Mouse (Mus musculus) CH12.LX (cell line): ENCODE results near the gene Insm1. TPM values are rescaled to one million over a fixed set of nuclear protein-coding genes. Genes with fewer than 3 reads are reported as not detected.

Source experiments
- DNase-seq: peaks from one replicate; pipeline ENCODE4 v3.0.0-alpha.2; 2013; ENCODE audit errors: extremely low read depth
- H3K27ac ChIP-seq: 2 replicates; pipeline ENCODE4 v1.5.1; 2012; ENCODE audit warnings: low read depth, mild to moderate bottlenecking, control low read depth, moderate library complexity; ENCODE audit not compliant: insufficient read depth
- H3K27me3 ChIP-seq: replicated peaks from 2 replicates; pipeline ENCODE3; 2012; ENCODE audit warnings: inconsistent platforms
- H3K36me3 ChIP-seq, 2 experiments: replicated peaks in 1 of 2; 2 replicates each; pipeline versions ENCODE3 to v1.6.1; 2012; ENCODE audit warnings: inconsistent platforms in 1 of 2, low read length in 1 of 2, mild to moderate bottlenecking in 1 of 2, mixed read lengths in 1 of 2, moderate library complexity in 1 of 2; ENCODE audit not compliant: control insufficient read depth in 1 of 2, insufficient read depth in 1 of 2
- H3K4me1 ChIP-seq, 2 experiments: 2 replicates each; pipeline ENCODE4 v1.6.1; 2012; ENCODE audit warnings: inconsistent platforms in 1 of 2, moderate library complexity in 1 of 2; ENCODE audit not compliant: insufficient read depth in 2 of 2, control insufficient read depth in 1 of 2
- H3K4me2 ChIP-seq: 2 replicates; pipeline ENCODE4 v1.6.1; 2012; ENCODE audit warnings: low read depth, mild to moderate bottlenecking, control low read depth; ENCODE audit not compliant: poor library complexity, insufficient read depth, severe bottlenecking
- H3K4me3 ChIP-seq, 3 experiments: fragments of 150-350 bp in 1 of 3; sonication (generic) in 1 of 3; replicated peaks in 1 of 3; 2 replicates each; pipeline versions ENCODE3 to v1.5.1; 2011 to 2012; ENCODE audit warnings: low read depth in 2 of 3, low read length in 2 of 3, mild to moderate bottlenecking in 2 of 3, moderate library complexity in 2 of 3, control low read depth in 1 of 3, improper control_type of control experiment in 1 of 3, inconsistent platforms in 1 of 3, mixed read lengths in 1 of 3; ENCODE audit not compliant: poor library complexity in 1 of 3
- H3K79me2 ChIP-seq: replicated peaks from 2 replicates; pipeline ENCODE4 v1.6.1; 2012; ENCODE audit warnings: mild to moderate bottlenecking, moderate library complexity; ENCODE audit not compliant: control insufficient read depth, poor library complexity, insufficient read depth, severe bottlenecking; ENCODE audit errors: extremely low read depth
- H3K9ac ChIP-seq: 2 replicates; pipeline ENCODE4 v1.6.1; 2012; ENCODE audit warnings: low read depth, mild to moderate bottlenecking, control low read depth, moderate library complexity; ENCODE audit not compliant: insufficient read depth
- H3K9me3 ChIP-seq: replicated peaks from 2 replicates; pipeline ENCODE3; 2012; ENCODE audit warnings: low read length, inconsistent platforms, mixed read lengths
- BHLHE40 ChIP-seq: IDR thresholded peaks from 2 replicates; pipeline ENCODE4 v1.6.1; 2011; ENCODE audit warnings: mild to moderate bottlenecking, low read depth, low read length, improper control_type of control experiment
- CHD1 ChIP-seq: IDR thresholded peaks from 2 replicates; pipeline ENCODE4 v1.6.1; 2012; ENCODE audit warnings: low read depth, low read length, improper control_type of control experiment, inconsistent platforms
- E2F4 ChIP-seq: IDR thresholded peaks from 2 replicates; pipeline ENCODE4 v1.6.1; 2011; ENCODE audit warnings: low read depth, low read length, improper control_type of control experiment; ENCODE audit not compliant: insufficient replicate concordance
- ETS1 ChIP-seq: conservative IDR thresholded peaks from 2 replicates; pipeline ENCODE4 v1.6.1; 2012; ENCODE audit warnings: low read depth, mild to moderate bottlenecking, inconsistent platforms, low read length, improper control_type of control experiment, moderate library complexity
- HCFC1 ChIP-seq: IDR thresholded peaks from 2 replicates; pipeline ENCODE4 v1.6.1; 2012; ENCODE audit warnings: low read depth, mild to moderate bottlenecking, inconsistent platforms, low read length, improper control_type of control experiment
- IRF4 ChIP-seq: IDR thresholded peaks from 2 replicates; pipeline ENCODE4 v1.6.1; 2014; ENCODE audit warnings: low read depth, mild to moderate bottlenecking, inconsistent platforms, low read length, improper control_type of control experiment
- JUND ChIP-seq: conservative IDR thresholded peaks from 2 replicates; pipeline ENCODE4 v1.6.1; 2011; ENCODE audit warnings: low read depth, low read length, improper control_type of control experiment
- KAT2A ChIP-seq: IDR thresholded peaks from 2 replicates; pipeline ENCODE4 v1.6.1; 2012; ENCODE audit warnings: low read length, improper control_type of control experiment, inconsistent platforms; ENCODE audit not compliant: insufficient replicate concordance
- MAFK ChIP-seq: IDR thresholded peaks from 2 replicates; pipeline ENCODE4 v1.6.1; 2011; ENCODE audit warnings: low read length, improper control_type of control experiment; ENCODE audit not compliant: insufficient replicate concordance
- MAZ ChIP-seq: IDR thresholded peaks from 2 replicates; pipeline ENCODE4 v1.6.1; 2012; ENCODE audit warnings: low read depth, mild to moderate bottlenecking, inconsistent platforms, low read length, improper control_type of control experiment, moderate library complexity
- MEF2A ChIP-seq: IDR thresholded peaks from 2 replicates; pipeline ENCODE4 v1.6.1; 2014; ENCODE audit warnings: low read depth, mild to moderate bottlenecking, inconsistent platforms, low read length, improper control_type of control experiment, borderline replicate concordance
- MXI1 ChIP-seq: IDR thresholded peaks from 2 replicates; pipeline ENCODE4 v1.6.1; 2011; ENCODE audit warnings: mild to moderate bottlenecking, low read depth, low read length, improper control_type of control experiment
- MYC ChIP-seq: IDR thresholded peaks from 2 replicates; pipeline ENCODE4 v1.6.1; 2011; ENCODE audit warnings: low read depth, mild to moderate bottlenecking, improper control_type of control experiment, low read length
- NRF1 ChIP-seq: IDR thresholded peaks from 2 replicates; pipeline ENCODE4 v1.6.1; 2014; ENCODE audit warnings: low read depth, mild to moderate bottlenecking, inconsistent platforms, low read length, improper control_type of control experiment, moderate library complexity
- PAX5 ChIP-seq: IDR thresholded peaks from 2 replicates; pipeline ENCODE4 v1.6.1; 2012; ENCODE audit warnings: low read length, inconsistent platforms, mixed read lengths
- POLR2A ChIP-seq: IDR thresholded peaks from 2 replicates; pipeline ENCODE4 v1.6.1; 2011; ENCODE audit warnings: low read depth, mild to moderate bottlenecking, improper control_type of control experiment, low read length
- POLR2AphosphoS2 ChIP-seq: IDR thresholded peaks from 2 replicates; pipeline ENCODE4 v1.6.1; 2011; ENCODE audit warnings: low read depth, low read length, improper control_type of control experiment
- SIN3A ChIP-seq: IDR thresholded peaks from 2 replicates; pipeline ENCODE4 v1.6.1; 2012; ENCODE audit warnings: low read length, improper control_type of control experiment, inconsistent platforms
- TBP ChIP-seq: conservative IDR thresholded peaks from 2 replicates; pipeline ENCODE4 v1.6.1; 2011; ENCODE audit warnings: low read depth, low read length, improper control_type of control experiment
- USF2 ChIP-seq: conservative IDR thresholded peaks from 2 replicates; pipeline ENCODE4 v1.6.1; 2011; ENCODE audit warnings: low read depth, low read length, improper control_type of control experiment
- ZMIZ1 ChIP-seq: IDR thresholded peaks from 2 replicates; pipeline ENCODE4 v1.6.1; 2012; ENCODE audit warnings: low read depth, mild to moderate bottlenecking, inconsistent platforms, low read length, improper control_type of control experiment
- ZNF384 ChIP-seq: IDR thresholded peaks from 2 replicates; pipeline ENCODE4 v1.6.1; 2012; ENCODE audit warnings: low read depth, low read length, improper control_type of control experiment, inconsistent platforms
- dilution Hi-C: fragments of 300-500 bp; cut with MboI; formaldehyde crosslinking; loops from 2 replicates; pipeline ENCODE4 v1.14.3; 2020; ENCODE audit warnings: low sequenced_read_pairs; ENCODE audit not compliant: extremely low pct_unique_long_range_greater_than_20kb, extremely low pct_ligation_motif_present
- in situ Hi-C: fragments of 300-500 bp; cut with MboI; formaldehyde crosslinking; loops from 3 replicates; pipeline ENCODE4 v1.14.3; 2019; ENCODE audit warnings: low sequenced_read_pairs, low pct_ligation_motif_present, low pct_unique_long_range_greater_than_20kb, mixed read lengths
- polyA plus RNA-seq: library from polyadenylated mRNA; unstranded; fragments of >175 nt; gene quantifications from 2 replicates; pipeline ENCODE4 v1.2.1, GENCODE M21; 2012; ENCODE audit warnings: low read depth; ENCODE audit not compliant: insufficient read length
- total RNA-seq, 2 experiments: library from RNA; depleted of rRNA; stranded (reverse); fragments of 300-350 nt in 1 of 2; fragments of >200 nt in 1 of 2; gene quantifications; 2 replicates each; pipeline ENCODE4 v1.2.3; 2012 to 2014

Gene Insm1
- total and polyA plus RNA-seq, 3 experiments, result not detected

DNA sequence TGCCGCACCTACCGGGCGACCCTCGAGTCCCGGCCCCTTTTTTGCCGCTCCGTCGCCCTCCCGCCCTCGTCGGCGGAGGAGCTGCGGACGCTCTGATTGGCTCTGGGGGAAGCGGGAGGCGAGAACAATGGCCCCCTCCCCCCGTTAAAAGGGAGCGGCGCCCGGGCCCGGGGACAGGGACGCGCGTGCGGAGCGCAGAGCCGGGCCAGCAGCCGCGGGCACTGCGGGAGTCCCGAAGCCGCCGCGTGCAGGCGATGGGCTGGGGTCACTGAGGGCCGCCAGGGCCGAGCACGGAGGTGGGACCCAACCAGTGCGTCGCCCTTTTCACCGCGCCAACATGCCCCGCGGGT, 183 bp downstream of the Insm1 start:
- Histone ChIP-seq H3K27ac (no peak overlapping the region), H3K9ac (no peak overlapping the region), H3K79me2 (no peaks in the 10 kb centered on the region), H3K4me1 (peaks cover 7 to 31% of the 10 kb centered on the region in 2 experiments), H3K4me2 (no peak overlapping the region), H3K36me3 (no peaks in the 10 kb centered on the region)
- DNase-seq, result no peak
- in situ Hi-C loops, result no loop called here
- TF ChIP-seq MYC (no peak), MEF2A (no peak), JUND (no peak), CHD1 (no peak), MAFK (no peak), POLR2A (no peak), SIN3A (no peak)
- TF ChIP-seq, all 38 proteins: peak for 0
- H3K9me3 ChIP-seq, result peaks cover 41% of the 10 kb centered on the region
- H3K27me3 ChIP-seq, result no peaks in the 10 kb centered on the region
- no peak overlapping the region for H3K4me3 ChIP-seq
- dilution Hi-C loops, result no loop called here

DNA sequence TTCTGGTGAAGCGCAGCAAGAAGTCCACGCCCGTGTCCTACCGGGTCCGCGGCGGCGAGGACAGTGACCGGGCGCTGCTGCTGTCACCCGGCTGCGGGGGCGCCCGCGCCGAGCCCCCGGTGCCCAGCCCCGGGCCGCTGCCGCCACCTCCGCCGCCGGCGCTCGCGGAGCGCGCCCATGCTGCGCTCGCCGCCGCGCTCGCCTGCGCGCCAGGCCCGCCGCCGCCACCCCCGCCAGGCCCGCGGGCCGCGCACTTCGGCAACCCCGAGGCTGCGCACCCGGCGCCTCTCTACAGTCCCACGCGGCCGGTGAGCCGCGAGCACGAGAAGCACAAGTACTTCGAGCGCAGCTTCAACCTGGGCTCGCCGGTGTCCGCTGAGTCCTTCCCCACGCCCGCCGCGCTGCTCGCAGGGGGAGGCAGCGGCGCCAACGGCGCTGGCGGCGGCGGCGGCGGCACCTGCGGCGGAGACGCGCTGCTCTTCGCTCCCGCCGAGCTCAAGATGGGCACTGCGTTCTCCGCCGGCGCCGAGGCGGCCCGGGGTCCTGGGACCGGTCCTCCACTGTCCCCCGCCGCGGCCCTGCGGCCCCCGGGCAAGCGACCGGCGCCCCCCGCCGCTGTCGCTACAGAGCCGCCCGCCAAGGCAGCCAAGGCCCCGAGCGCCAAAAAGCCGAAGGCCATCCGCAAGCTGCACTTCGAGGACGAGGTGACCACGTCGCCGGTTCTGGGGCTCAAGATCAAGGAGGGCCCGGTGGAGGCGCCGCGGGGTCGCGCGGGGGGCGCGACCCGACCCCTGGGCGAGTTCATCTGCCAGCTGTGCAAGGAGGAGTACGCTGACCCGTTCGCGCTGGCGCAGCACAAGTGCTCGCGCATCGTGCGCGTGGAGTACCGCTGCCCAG, 806 bp downstream of the Insm1 start:
- no peak for DNase-seq
- in situ Hi-C loops, result no loop called here
- TF ChIP-seq PAX5, result no peak
- TF ChIP-seq POLR2A, result no peak
- no peak for TF ChIP-seq MYC
- no peak for TF ChIP-seq ZMIZ1
- no peak for TF ChIP-seq NRF1
- no peak overlapping the region for H3K9ac ChIP-seq
- H3K79me2 ChIP-seq, result no peaks in the 10 kb centered on the region
- no peaks in the 10 kb centered on the region for H3K27me3 ChIP-seq
- no peak overlapping the region for H3K27ac ChIP-seq
- H3K4me3 ChIP-seq, result no peak overlapping the region
- H3K36me3 ChIP-seq, result no peaks in the 10 kb centered on the region
- dilution Hi-C loops, result no loop called here
- H3K4me2 ChIP-seq, result no peak overlapping the region
- H3K4me1 ChIP-seq, result peaks cover 7 to 32% of the 10 kb centered on the region in 2 experiments
- H3K9me3 ChIP-seq, result peaks cover 41% of the 10 kb centered on the region

- Histone ChIP-seq H3K79me2 (no peaks in the 10 kb centered on the region), H3K4me2 (no peak overlapping the region)
Observed at GRCm38 (mm10) chr2:146223176-146223905, 1.6 kb downstream of the Insm1 start.

More at GRCm38 (mm10) chr2:146223176-146223905, 1.6 kb downstream of the Insm1 start:
- H3K9me3 ChIP-seq, result peaks cover 38% of the 10 kb centered on the region
- no peak overlapping the region for H3K27ac ChIP-seq
- no peaks in the 10 kb centered on the region for H3K36me3 ChIP-seq
- TF ChIP-seq POLR2A (no peak), MAZ (no peak), E2F4 (no peak), MXI1 (no peak), MEF2A (no peak), HCFC1 (no peak), TBP (no peak), BHLHE40 (no peak), POLR2AphosphoS2 (no peak), USF2 (no peak), KAT2A (no peak), ETS1 (no peak), IRF4 (no peak), PAX5 (no peak), ZNF384 (no peak), MAFK (no peak)
- dilution Hi-C loops (no loop called here), in situ Hi-C loops (no loop called here)
- peaks cover 7 to 36% of the 10 kb centered on the region in 2 experiments for H3K4me1 ChIP-seq
- H3K9ac ChIP-seq, result no peak overlapping the region
- H3K27me3 ChIP-seq, result no peaks in the 10 kb centered on the region
- no peak overlapping the region for H3K4me3 ChIP-seq
- DNase-seq, result no peak
